Mouse (Mus musculus) urinary bladder, adult 18-20 months (tissue): ENCODE data around the gene Tox2.

ENCODE experiments used
- DNase-seq, 2 experiments: peaks; one replicate each; pipeline ENCODE4 v3.0.0; 2022; ENCODE audit warnings: low spot score in 2 of 2, mixed read lengths in 2 of 2

The Tox2 gene

DNA sequence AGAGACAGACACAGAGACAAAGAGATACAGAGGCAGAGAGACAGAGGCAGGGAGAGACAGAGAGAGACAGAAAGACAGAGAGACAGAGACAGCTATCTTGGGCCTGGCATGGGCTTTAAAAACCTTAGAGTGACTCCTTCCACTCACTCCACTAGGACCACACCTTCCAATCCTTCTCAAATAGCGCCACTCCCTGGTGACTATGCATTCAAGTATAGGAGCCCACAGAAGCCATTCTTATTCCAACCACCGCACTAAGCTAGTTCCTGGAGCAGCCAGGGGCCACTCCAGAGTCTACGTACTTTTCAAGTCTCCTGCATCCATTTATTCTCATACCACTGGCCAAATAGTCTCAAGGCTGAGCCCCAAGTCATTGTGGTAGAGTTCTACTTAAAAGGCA is 115.9 kb downstream of the Tox2 start:
- DNase-seq: no peak

DNA sequence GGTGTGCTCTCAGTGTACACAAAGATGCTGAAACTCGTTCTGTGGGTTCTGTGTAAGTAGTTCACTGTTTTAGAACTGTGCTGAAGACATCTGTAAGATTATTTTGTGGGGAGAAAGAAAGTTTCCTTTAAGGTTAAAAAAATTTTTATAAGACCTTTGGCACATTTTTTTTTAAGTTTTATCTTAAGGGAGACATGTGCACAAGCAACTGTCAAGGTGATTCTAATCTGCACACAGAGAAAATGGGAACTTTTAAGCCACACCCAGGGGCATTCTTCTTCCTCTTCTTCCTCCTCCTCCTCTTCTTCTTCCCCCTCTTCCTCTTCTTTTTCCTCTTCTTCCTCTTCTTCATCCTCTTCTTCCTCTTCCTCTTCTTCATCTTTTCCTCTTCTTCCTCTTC is 120.2 kb downstream of the Tox2 start:
- DNase-seq: no peak

DNA sequence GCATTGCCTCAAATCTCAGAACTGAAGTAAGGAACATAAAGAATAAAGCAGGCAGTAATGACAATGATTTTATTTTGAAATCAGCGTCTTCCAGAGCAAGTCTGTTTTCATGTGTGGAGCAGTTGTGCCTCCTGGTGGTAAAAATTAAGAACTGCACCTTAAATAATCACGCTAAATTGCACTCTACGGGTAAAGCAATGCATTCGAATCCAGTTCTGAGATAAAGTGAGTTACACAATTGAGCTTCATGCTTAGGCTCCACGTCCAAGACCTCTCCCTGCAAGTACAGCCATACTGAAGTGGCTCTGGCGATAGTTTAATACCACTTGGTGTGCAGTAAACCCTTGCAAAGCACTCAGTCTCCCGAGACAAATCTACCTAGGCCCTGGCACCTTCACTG is 127.8 kb downstream of the Tox2 start:
- DNase-seq: no peak

DNA sequence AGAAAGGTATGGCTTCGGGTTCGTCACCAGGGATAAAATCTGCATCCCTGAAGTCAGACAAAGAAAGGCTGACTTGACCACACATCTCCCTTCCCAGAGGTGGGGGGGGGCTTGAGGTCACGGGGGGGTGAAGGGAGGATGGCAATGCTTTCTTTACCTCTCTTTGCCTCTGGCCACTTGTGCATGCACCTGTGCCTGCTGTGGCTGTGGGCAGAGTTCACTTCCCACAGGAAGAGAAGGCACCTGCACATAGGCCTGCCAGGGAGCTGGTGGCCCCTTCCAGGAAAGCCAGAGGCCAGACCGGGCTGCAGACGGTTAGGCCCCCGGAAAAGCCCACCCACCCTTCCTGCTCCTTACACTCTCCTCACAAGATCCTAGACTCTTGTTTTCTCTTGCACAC is 128.5 kb downstream of the Tox2 start:
- no peak for DNase-seq

DNA sequence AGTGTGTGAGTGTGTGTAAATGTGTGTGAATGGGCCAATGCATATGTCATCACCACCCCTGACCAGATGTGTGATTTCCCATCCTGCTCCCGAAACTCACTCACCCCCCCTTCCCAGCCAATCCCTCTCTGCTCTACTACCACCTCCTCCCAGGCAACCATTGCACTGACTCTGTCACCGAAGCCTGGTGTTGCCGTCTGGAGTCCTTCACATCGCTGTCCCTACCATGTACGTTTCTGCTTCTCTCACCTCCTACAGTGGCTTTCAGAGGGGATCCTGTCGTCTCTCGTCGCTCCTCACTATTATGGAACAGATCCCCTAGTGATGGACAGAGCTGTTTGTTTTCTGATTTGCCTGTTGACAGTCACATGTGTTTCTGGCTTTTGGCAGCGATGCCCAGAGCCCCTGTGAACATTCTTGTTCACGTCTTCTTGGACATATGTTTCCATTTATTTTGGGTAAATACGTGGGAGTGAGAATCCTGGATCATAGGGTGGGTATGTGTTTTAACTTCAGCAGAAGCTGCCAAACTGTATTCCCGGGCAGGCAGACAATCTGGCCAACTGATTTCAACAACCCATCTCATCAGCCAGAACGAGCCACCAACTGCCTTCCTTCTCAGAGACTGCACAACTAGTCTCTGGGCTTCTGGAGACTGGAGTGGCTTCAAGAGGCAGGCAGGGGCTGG is 129.6 kb downstream of the Tox2 start:
- no peak for DNase-seq

DNA sequence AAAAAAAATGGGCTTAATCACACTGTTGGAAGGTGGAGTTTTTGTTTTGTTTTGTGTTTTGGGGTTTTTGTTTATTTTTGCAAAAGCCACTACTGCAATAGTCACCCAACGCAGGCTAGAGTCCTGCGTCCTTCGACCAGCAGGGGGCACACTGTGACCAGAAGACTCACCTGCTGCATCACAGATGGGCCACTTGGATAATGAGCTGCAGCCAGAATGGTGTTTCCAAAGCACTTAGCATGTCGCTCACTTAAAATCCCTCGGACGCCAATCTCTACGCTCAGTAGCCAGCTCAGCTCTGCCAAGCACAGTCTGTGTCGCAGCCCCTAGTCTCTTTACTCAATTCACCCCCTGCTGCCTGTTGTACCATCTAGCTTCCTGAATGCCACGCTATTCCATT is 137.3 kb downstream of the Tox2 start:
- peak; percentile 33 to 36 for DNase-seq

DNA sequence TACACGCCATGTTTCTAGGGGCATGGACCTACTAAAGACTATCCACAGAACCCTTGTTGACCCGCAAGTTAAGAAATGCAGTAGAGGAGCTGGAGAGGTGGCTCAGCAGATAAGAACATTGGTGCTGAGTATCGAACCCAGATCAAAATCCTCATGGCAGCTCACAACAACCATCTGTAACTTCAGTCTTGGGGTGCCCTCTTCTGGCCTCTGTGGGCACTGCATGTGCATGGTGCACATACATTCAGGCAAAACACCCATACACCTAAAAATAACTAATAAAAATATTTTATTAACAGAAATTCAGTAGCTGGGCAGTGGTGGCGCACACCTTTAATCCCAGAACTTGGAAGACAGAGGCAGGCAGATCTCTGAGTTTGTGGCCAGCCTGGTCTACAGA is 140.7 kb downstream of the Tox2 start:
- no peak for DNase-seq

DNA sequence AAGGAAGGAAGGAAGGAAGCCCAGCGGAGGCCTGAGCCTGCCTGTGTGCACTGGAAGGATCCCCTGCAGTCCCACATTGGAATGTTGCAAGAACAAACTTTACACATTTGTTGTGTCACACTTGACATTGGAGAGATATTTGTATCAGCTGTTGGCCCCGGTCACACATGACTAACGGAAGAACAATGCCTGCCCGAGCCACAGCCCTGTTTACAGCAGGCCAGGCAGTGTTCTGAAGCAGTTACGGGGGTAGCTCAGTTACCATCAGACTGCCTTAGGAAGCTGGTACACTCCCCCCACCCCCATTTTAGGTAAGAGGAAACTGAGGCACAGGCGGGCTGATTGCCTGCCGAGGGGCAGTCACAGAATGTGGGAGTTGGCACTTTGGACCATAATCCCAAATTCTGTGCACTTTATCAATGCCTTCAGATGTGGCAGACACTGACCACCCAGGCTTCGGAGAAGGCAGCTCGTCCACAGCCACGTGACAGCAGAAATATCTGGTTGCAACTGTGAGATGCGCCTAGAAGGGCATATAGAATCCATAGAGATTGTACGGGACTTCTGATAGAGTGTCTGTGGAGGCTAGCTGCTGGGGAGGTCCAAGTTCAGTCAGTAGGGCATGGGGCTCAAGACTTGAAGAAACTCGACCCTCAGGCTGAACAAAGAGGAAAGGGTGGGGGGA is 142.2 kb downstream of the Tox2 start:
- DNase-seq: peak in 1 of 2 experiments; percentile 55

DNA sequence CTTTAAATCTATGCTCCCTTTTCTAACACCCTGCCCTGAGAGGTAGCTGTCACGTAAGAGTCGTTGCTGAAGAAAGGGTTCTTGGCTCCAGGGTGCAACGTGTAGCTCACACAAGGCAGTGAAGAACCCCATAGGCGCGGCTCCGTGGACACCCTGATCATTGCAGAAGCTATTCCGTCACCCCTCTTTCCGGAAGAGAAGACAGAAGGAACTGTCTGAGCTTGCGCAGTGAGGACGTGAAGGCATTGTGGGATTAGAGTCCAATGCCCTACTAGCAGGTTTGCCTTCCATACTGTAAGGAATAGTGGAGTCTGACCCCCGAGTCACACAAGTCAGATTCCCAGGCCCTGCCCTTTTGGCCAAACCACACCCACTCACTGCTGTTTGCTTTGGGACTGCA is 143.6 kb downstream of the Tox2 start:
- DNase-seq: no peak

DNA sequence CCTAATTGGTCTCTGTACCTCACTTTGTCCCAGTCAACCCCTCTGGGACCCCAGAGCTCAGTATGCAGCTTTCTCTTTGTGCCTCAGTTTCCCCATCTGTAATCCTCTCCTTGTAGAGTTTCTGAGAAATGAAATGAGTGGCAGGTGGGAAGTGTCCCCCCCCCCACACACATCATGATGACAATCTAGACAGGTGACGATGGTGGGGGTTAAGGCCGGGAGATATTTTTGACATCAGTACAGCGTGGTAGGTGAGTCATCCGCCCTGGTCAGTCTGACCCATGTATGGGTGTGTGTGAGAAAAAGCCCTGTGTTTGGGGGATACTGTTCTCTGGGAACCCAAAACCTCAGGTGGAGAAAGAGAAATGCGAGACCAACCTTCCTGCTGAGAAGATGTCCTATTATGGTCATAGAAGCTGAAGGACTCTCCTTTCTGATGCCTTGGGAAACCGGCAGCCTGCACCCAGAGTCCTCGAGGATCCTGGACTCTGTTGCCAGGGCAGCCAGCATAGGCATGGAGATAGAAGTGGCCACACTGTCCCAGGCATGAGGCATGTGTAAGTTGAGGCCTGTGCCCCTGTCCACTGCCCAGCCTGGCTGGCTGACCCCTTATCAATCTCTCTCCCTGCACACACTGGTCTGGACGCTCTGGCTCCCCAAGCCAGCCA is 144.7 kb downstream of the Tox2 start:
- DNase-seq: no peak

DNA sequence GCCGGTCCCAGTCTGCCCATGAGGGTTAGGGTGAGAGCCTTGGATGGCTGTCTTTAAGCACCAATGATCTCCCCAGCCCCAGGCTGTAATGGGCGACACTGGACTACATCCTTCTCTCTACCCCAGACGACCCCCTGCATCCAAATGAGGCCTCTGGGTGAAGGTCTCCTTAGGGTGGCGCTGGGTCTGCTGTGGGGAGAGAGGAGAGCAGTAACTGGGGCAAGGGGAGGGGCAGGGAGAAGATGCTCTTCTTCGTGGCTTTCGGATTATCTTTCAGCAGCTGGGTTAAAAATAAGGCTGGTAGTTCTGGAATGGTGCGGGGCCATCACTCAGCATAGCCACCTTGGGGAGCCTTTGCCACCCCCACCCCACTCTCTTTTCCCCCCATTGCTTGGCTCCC is 145.8 kb downstream of the Tox2 start:
- no peak for DNase-seq

DNA sequence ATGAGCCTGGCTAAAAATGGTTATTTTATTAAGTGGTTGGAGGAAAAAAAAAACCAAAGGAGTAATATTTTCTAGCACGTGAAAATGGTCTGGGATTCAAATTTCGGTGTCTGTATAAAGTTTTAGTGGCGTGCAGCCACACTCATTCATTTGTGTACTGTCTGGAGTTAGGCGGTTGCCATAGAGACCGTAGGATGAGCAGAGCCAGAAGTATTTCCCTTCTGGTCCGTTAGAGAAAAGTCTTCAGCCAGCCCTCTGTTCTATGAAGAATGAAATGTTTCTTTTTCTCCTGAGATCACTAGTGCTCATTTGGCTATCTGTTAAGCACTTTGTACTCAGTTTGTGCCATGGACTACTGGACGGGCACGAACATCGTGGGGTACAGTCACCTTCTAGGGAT is 146.5 kb downstream of the Tox2 start:
- no peak for DNase-seq

DNA sequence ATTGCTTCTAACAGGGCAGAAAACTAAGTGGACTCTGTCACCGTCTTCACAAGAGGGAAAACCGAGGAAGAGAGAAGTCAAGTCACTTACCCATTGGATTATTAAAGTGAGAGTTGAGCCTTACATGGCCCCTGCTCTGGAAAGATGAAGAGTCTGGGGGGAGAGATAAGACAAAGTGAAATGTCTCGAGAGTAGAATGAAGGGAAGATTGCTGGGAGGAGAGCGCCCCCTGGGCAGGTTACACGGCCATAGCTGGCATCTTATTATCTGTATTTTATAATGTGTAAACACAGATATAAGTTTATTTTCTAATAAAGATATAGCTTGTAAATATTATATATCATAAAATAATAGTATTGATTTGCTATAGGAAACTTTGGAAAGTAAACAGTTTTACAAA is 147.5 kb downstream of the Tox2 start:
- DNase-seq: no peak

DNA sequence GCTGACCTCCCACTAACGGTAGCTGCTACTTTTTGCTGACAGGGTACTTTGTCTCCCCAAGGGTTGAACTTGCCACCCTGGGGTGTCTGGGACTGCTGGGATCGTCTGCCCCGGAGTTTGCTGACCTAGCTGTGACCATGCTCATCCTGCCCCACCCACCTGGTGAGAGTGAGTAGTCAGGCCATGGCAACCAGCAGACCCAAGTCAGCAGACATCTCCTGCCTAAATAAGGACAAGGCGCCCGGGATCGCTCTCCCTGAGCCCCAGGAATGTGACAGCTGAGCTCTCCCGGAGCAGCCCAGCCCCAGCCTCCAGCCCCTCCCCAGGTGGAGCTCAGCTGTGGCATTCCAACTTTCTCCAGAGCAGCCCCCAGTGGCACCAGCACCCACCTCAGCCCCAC is 150.8 kb downstream of the Tox2 start:
- DNase-seq: peak in 1 of 2 experiments; percentile 21

DNA sequence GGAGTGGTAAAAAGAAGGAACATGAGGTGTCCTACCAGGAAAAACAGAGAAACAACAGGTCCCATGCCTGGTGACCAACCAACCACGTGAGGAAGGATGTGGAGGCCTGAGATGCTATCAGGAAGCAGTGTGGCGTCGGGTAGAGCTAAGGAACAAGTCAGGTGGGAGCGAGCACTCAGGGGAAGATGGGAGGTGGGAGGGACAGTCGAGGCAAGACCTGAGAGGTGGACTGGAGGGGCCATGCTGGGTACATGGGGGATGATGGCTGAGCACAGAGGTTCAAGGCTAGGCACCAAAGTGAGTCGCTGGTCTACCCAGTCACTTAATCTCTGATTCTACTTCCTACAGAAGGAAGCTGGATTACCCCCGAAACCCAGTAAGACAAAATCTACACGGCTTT is 152.7 kb downstream of the Tox2 start:
- DNase-seq: no peak

DNA sequence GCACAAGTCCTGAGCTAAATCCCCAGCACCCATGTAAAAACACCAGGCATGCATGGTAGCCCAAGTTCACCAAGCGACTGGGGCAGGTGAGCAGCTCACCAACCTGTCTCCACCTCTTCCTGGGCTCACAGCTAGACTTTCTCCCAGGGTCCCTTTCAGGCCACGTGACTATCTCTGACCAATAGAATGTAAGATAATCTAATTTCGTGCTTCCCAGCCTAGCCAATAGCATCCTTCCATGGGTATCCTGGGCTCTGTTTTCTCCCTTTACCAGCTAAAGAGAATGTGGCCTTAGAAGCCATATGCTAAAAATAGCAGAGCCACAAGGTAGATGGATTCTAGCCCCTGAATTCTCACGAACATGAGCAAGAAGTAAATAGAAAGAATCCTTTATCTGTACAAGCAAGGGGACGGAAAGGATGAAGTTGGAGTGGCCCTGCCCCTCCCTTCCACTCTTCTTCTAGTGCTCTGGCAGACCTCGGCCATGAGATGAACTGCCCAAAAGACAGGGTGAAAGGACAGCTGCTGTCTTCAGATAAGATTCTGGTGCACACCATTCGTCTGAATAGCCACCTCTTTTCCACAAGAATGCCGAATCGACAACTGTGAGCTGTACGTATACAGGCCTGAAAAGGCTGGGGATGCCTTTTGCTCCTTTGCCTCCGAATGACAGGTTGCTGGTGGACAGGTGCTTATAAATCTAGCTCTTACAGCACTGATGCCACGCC is 153.4 kb downstream of the Tox2 start:
- no peak for DNase-seq

DNA sequence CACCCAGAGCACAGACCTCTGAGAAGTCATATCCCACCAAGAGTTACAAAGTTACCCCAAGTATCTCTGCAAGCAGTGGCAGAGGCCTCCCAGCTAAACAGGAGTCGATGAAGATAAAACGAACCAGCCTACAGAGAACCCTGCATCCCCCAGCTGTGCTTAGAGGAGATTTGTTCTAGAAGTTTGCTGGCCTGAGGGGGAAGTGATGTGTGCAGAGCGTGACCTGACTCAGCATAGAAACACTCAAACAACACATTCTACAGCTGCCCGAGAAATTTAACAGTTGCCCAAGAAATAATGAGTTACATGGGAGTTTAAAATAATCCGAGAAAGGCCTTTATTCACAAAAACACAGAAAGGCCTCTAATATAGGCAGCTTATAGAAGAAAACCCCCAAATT is 155.7 kb downstream of the Tox2 start:
- DNase-seq: no peak

DNA sequence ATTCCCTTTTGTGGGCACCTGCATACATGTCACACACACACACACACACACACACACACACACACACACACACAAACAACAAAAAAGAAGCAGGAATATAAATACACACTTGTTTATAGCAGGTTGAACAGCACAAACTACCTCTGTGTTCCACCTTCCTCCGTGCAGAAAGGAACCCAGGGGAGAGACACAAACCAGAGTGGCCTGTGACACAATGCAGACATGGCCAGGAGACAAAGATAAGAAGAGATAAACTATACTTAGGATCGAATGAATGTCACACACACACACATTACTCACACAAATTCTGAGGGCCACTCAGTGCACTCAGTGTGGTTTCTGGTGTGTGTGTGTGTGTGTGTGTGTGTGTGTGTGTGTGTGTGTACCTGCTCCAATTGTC is 156.3 kb downstream of the Tox2 start:
- no peak for DNase-seq

DNA sequence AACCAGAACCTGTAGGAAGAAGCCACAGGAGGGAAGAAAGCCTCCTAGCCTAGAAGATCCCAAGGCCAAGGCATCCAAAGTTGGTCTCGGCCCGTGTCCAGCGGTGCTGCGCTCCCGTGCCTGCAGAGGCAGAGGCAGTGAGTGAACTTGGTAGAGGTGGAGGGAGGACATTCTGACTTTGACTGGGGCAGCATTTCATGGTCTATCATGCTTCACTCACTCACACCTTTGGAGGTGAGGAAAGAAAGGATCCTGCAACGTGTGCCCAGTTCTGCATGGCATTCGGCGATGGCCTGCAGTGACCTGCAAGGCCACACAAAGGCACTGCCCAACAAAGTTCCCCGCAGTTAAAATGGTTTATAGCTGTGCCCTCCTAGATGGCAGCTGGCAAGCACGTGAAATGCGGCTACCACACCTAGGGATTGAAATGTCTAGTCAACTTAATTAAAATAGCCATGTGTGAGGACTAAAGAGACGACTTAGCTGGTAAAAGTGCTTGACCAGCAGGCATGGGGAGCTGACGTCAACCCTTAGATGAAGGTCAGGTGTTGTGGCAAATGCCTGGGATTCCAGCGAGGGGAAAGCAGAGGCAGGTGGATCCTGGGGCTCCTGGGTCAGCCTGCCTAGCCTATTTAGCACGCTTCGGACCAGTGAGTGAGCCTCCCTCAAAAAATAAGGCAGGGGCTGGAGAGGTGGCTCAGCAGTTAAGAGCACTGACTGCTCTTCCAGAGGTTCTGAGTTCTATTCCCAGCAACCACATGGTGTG is 158.1 kb downstream of the Tox2 start:
- no peak for DNase-seq

DNA sequence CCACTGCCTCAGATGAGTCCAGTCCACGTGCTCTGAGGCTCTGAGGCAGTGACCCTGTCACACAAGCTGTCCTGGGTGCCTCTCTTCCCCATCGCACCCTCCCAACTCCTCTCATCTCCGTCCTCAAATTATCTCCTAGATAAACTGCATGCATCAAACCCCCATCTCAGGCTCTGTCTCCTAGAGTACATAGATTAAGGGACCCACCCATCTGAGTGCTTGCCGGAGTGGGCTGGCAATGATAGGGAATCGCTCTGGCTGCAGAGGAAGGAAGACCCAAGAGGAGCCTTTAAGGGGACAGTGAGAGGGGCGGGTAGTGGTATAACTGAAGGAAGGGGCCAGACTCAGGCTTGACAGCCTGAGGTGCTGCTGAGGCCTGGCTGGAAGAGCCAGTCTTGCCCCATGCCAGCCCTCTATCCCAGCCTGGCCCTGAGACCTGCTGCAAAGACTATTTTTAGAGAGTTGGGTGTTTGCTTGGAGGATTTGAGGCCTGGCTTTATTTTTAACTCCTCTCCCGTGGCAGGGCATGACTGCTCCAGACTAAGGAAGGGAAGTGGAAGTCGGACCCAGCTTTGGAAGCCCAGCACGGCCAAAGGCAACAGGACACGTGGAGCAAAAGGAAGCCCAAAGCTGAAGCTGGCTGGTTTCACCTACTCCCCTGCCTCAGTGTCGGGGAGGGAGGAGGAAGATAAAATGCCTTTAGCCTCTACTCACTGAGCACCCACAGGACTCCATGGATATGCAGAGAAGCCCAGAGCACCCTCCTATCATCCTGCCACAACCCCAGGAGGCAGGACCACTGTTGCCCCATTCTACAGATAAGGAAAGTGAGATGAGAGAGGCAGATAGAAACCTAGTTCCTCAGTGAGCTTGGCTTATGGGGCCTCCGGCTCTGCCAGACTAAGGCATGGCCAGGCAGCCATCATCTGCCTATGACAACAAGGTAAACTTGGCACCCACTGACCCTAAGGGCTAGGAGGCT is 160.3 kb downstream of the Tox2 start:
- DNase-seq: no peak
